Mouse (Mus musculus): ENCODE results near the gene Hic2. TPM values are rescaled to one million over a fixed set of nuclear protein-coding genes. Genes with fewer than 3 reads are reported as not detected.

Gene Hic2
- total and polyA plus RNA-seq, 3 experiments, result 14.8 to 25.1 (median 22.0) TPM

DNA sequence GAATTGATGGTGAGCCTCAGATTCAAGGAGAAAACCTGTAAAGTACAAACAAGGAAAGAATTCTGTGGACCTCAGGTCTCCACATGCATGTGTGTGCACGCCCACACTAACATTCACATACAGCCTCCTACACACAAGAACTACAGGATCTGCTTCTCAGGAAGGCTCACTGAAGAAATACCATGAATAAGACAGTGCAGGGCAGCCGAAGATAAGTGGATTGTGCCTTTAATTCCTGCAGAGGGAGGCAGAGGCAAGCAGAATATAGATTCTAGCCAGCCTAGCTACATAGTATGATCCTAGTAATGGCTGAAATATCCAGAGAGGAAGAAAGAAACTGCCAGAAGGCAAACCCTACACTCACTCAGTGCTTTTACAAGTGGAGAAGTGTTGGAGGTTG is 31.4 kb upstream of the Hic2 start:
- Histone ChIP-seq H3K4me1 (ENCODE audit: insufficient read depth, low read depth, low read length) (peaks cover 44% of the 10 kb centered on the region), H3K4me3 (ENCODE audit: low read depth, low read length) (no peak overlapping the region; the same call in 1 of the 2 replicates), H3K27me3 (ENCODE audit: insufficient read depth, low read length) (no peaks in the 10 kb centered on the region), H3K9me3 (replicated peaks) (no peaks in the 10 kb centered on the region), H3K36me3 (replicated peaks) (peaks cover 15% of the 10 kb centered on the region)
- ATAC-seq (ENCODE audit: extremely low read depth, insufficient number of reproducible peaks, low FRiP score, poor library complexity, severe bottlenecking), result peak; percentile 41
- TF ChIP-seq CTCF (IDR thresholded peaks at IDR 0.05; ENCODE audit: low read depth, low read length) (no peak), POLR2AphosphoS5 (IDR thresholded peaks at IDR 0.05; ENCODE audit: insufficient replicate concordance, low read depth, low read length) (no peak), GATA1 (IDR thresholded peaks at IDR 0.05; ENCODE audit: borderline replicate concordance, low read length) (no peak), GATA2 (IDR thresholded peaks at IDR 0.05; ENCODE audit: borderline replicate concordance, low read depth, low read length) (no peak)
- DNase-seq (ENCODE audit: low spot score), result no peak

DNA sequence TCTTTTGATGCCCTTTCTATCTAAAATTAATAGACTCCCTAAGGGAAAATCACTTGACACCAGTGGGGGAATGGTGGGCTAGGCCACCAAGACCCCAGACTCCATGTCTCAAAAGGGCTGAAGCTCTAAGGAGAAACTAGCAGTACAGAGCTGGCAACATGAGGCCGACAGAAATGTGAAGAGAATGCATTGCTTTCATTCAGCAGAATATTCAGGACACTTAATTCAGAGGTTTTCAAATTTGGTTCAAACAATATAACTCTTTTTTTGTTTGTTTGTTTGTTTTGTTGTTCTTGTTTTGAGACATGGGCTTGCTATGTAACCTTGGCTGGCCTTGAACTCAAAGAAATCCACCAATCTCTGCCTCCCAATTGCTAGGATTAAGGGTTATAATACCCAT is 30.8 kb upstream of the Hic2 start, which contains the start of gene Ube2l3:
Gene Ube2l3 (minus strand): TSS at position 101 of the 400 bp plus-strand sequence.
- no peak for ATAC-seq (ENCODE audit: extremely low read depth, insufficient number of reproducible peaks, low FRiP score, poor library complexity, severe bottlenecking)
- H3K27me3 ChIP-seq (ENCODE audit: insufficient read depth, low read length), result no peaks in the 10 kb centered on the region
- peaks cover 44% of the 10 kb centered on the region for H3K4me1 ChIP-seq (ENCODE audit: insufficient read depth, low read depth, low read length)
- peaks cover 14% of the 10 kb centered on the region for H3K36me3 ChIP-seq (replicated peaks)
- no peak for DNase-seq (ENCODE audit: low spot score)
- no peaks in the 10 kb centered on the region for H3K9me3 ChIP-seq (replicated peaks)
- H3K4me3 ChIP-seq (ENCODE audit: low read depth, low read length), result peak within 1 kb of the TSS; percentile 92
- TF ChIP-seq CTCF (IDR thresholded peaks at IDR 0.05; ENCODE audit: low read depth, low read length), result no peak
- TF ChIP-seq TAL1 (conservative IDR thresholded peaks at IDR 0.05; ENCODE audit: low read depth, low read length), result no peak
- TF ChIP-seq POLR2AphosphoS5 (IDR thresholded peaks at IDR 0.05; ENCODE audit: insufficient replicate concordance, low read depth, low read length), result no peak
- no peak for TF ChIP-seq GATA2 (IDR thresholded peaks at IDR 0.05; ENCODE audit: borderline replicate concordance, low read depth, low read length)
- TF ChIP-seq GATA1 (IDR thresholded peaks at IDR 0.05; ENCODE audit: borderline replicate concordance, low read length), result no peak

DNA sequence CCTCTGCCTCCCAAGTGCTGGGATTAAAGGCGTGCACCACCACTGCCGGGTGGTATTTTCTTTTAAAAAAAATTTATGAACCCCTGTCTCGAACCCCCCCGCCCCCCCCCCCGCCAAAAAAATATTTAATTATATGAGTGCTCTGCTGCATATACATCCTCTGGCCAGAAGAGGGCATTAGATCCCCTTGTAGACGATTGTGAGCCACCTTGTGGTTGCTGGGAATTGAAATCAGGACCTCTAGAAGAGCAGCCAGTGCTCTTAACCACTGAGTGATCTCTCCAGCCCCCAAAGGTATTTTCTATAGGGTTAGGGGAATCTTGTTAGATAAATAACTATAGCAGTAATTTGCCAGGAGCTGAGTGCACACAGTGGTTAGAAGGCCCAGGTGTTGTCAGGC is 28.4 kb upstream of the Hic2 start:
- no peak for TF ChIP-seq TAL1 (conservative IDR thresholded peaks at IDR 0.05; ENCODE audit: low read depth, low read length)
- no peak for TF ChIP-seq POLR2AphosphoS5 (IDR thresholded peaks at IDR 0.05; ENCODE audit: insufficient replicate concordance, low read depth, low read length)
- TF ChIP-seq CTCF (IDR thresholded peaks at IDR 0.05; ENCODE audit: low read depth, low read length), result 0 out of 2 replicates have a peak, but pooled peaks have one; percentile 17
- H3K27me3 ChIP-seq (ENCODE audit: insufficient read depth, low read length), result no peaks in the 10 kb centered on the region
- DNase-seq (ENCODE audit: low spot score) (no peak), ATAC-seq (ENCODE audit: extremely low read depth, insufficient number of reproducible peaks, low FRiP score, poor library complexity, severe bottlenecking) (no peak)
- no peak overlapping the region for H3K4me3 ChIP-seq (ENCODE audit: low read depth, low read length)
- no peaks in the 10 kb centered on the region for H3K9me3 ChIP-seq (replicated peaks)
- peaks cover 51% of the 10 kb centered on the region for H3K4me1 ChIP-seq (ENCODE audit: insufficient read depth, low read depth, low read length)
- H3K36me3 ChIP-seq (replicated peaks), result no peaks in the 10 kb centered on the region

DNA sequence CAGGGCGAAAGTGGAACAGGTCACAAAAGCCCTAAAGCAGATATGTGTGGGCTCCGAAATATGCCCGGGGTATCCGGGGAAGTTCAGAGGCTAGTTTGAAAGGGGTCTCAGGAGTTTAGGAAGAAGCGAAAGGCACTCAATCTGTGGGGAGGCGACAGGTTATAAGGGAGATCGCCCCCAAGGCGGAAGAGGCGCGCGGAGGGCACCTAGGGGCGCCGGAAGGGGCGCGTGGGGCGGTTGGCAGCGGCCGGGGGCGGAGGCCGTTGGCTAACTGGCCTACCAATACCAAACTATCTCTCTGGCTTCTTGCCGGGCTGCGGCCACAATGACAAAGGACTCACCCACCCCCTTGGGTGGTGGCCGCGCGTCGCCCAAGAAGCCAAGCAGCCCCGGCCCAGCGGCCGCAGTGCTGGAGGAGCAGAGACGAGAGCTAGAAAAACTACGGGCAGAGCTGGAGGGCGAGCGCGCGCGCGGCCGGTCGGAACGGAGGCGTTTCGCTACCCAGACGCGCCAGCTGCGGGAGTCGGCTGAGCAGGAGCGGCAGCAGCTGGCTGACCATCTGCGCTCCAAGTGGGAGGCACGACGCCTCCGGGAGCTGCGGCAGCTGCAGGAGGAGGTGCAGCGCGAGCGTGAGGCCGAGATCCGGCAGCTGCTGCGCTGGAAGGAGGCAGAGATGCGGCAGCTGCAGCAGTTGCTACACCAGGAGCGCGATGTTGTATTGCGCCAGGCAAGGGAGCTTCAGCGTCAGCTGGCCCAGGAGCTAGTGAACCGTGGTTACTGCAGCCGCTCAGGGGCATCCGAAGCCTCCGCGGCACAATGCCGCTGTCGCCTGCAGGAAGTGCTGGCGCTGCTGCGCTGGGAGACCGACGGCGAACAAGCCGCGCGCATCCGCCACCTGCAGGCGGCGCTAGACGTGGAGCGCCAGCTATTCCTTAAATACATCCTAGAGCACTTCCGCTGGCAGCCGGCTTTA is 24.7 kb upstream of the Hic2 start, which contains the start of gene Rimbp3:
Gene Rimbp3 (plus strand): TSS at position 215 of the 973 bp plus-strand sequence.
- Histone ChIP-seq H3K4me1 (ENCODE audit: insufficient read depth, low read depth, low read length) (peaks cover 69% of the 10 kb centered on the region), H3K27me3 (ENCODE audit: insufficient read depth, low read length) (no peaks in the 10 kb centered on the region; the same call in 1 of the 2 replicates), H3K4me3 (ENCODE audit: low read depth, low read length) (peak within 1 kb of the TSS; percentile 91), H3K9me3 (replicated peaks) (no peaks in the 10 kb centered on the region), H3K36me3 (replicated peaks) (peaks cover 35% of the 10 kb centered on the region)
- TF ChIP-seq CTCF (IDR thresholded peaks at IDR 0.05; ENCODE audit: low read depth, low read length), result peak; percentile 82
- TF ChIP-seq POLR2AphosphoS5 (IDR thresholded peaks at IDR 0.05; ENCODE audit: insufficient replicate concordance, low read depth, low read length), result no peak
- peak; percentile 15; the same call in 1 of the 2 replicates for ATAC-seq (ENCODE audit: extremely low read depth, insufficient number of reproducible peaks, low FRiP score, poor library complexity, severe bottlenecking)
- peak; percentile 74 for DNase-seq (ENCODE audit: low spot score)

DNA sequence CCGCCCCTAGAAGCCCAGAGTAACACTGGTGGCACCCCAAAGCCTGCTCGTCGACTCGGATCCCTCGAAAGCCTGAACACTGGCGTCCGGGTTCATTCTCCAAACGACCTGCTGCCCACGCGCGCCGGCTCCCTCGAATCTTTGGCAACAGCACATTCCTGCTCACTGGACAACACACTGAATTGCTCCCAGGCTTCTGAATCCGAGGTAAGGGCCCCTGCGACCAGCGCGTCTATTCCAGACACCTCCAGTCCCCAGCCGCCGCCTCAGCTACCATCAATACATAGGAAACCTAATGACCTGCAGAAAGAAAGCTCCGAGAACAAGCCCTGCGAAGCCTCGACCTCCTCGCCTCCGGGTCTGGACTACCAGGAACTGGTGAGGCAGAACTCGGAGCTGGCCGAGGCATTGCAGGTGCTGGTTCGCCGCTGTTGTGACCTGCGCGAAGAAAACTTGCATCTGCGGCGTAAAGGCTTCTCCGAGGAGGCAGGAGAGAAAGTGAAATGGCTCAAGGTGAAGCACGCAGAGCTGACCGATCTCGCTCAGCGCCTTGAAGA is 23.9 kb upstream of the Hic2 start:
- peaks cover 42% of the 10 kb centered on the region for H3K36me3 ChIP-seq (replicated peaks)
- H3K4me3 ChIP-seq (ENCODE audit: low read depth, low read length), result peak overlapping the region; percentile 91
- H3K4me1 ChIP-seq (ENCODE audit: insufficient read depth, low read depth, low read length), result peaks cover 70% of the 10 kb centered on the region
- no peaks in the 10 kb centered on the region for H3K9me3 ChIP-seq (replicated peaks)
- no peak for ATAC-seq (ENCODE audit: extremely low read depth, insufficient number of reproducible peaks, low FRiP score, poor library complexity, severe bottlenecking)
- no peaks in the 10 kb centered on the region; the same call in 1 of the 2 replicates for H3K27me3 ChIP-seq (ENCODE audit: insufficient read depth, low read length)
- peak; percentile 39 for DNase-seq (ENCODE audit: low spot score)
- TF ChIP-seq GATA2 (IDR thresholded peaks at IDR 0.05; ENCODE audit: borderline replicate concordance, low read depth, low read length), result no peak

DNA sequence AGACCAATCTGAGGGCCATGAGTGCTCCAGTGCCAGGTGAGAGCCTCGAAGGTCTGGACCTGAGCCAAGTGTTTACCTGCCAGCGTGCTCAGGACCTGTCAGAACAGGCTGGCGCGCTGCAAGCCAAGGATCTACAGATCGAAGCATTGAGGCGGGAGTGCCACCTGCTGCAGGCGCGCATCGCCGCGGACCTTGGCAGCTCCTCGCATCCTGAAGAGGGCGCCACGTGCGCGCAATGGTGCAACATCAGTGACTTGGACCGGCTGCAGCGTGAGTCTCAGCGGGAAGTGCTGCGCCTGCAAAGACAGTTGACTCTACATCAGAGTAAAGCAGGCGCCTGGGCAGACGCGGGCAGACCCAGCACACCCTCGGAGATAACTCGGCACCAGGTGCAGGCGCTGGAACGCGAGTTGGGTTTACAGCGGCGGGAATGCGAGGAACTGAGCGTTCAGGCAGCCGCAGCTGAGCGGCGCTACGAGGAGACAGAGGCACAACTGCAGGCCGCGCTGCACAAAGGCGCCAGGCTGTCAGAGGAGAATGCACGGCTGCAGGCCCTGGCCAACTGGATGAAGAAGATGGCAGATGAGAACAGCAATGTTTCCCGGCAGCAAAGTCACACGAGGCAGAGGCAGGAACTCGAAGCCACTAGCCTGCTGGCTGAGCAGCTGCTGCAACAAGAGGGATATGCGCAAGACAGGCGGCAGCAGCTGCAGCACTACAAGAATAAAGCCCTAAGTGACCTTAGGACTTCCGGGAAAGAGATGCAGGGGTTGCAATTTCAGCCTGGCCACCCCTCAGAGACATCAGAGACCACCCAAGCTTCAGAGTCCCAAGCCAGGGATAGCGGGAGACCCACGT is 23.2 kb upstream of the Hic2 start:
- ATAC-seq (ENCODE audit: extremely low read depth, insufficient number of reproducible peaks, low FRiP score, poor library complexity, severe bottlenecking), result peak; percentile 62; the same call in 1 of the 2 replicates
- H3K4me1 ChIP-seq (ENCODE audit: insufficient read depth, low read depth, low read length), result peaks cover 70% of the 10 kb centered on the region
- TF ChIP-seq CTCF (IDR thresholded peaks at IDR 0.05; ENCODE audit: low read depth, low read length) (peak; percentile 80), TAL1 (conservative IDR thresholded peaks at IDR 0.05; ENCODE audit: low read depth, low read length) (no peak), POLR2AphosphoS5 (IDR thresholded peaks at IDR 0.05; ENCODE audit: insufficient replicate concordance, low read depth, low read length) (no peak)
- DNase-seq (ENCODE audit: low spot score), result peak; percentile 81
- H3K27me3 ChIP-seq (ENCODE audit: insufficient read depth, low read length), result no peaks in the 10 kb centered on the region; the same call in 1 of the 2 replicates
- H3K4me3 ChIP-seq (ENCODE audit: low read depth, low read length), result peak overlapping the region; percentile 91
- peaks cover 44% of the 10 kb centered on the region for H3K36me3 ChIP-seq (replicated peaks)
- H3K9me3 ChIP-seq (replicated peaks), result no peaks in the 10 kb centered on the region
